Mouse (Mus musculus): Measurements from ENCODE around the gene Luc7l. TPM values are rescaled to one million over a fixed set of nuclear protein-coding genes. Genes with fewer than 3 reads are reported as not detected.

The Luc7l gene
- 10 to 100 TPM in 1 of 2 experiments, 1 to 10 TPM in 1; 9.6 to 11.6 TPM for total RNA-seq (2021)
- long read RNA-seq, experiment 1, full-length matches to known transcripts = 11 of 14 reads
- long read RNA-seq, experiment 1, partial matches to known transcripts = 2 of 14 reads
- long read RNA-seq, experiment 1, other reads (novel, unspliced or antisense) = 1 of 14 reads
- long read RNA-seq, experiment 2, full-length matches to known transcripts = 8 of 12 reads
- long read RNA-seq, experiment 2, partial matches to known transcripts = 1 of 12 reads
- long read RNA-seq, experiment 2, other reads (novel, unspliced or antisense) = 3 of 12 reads

DNA sequence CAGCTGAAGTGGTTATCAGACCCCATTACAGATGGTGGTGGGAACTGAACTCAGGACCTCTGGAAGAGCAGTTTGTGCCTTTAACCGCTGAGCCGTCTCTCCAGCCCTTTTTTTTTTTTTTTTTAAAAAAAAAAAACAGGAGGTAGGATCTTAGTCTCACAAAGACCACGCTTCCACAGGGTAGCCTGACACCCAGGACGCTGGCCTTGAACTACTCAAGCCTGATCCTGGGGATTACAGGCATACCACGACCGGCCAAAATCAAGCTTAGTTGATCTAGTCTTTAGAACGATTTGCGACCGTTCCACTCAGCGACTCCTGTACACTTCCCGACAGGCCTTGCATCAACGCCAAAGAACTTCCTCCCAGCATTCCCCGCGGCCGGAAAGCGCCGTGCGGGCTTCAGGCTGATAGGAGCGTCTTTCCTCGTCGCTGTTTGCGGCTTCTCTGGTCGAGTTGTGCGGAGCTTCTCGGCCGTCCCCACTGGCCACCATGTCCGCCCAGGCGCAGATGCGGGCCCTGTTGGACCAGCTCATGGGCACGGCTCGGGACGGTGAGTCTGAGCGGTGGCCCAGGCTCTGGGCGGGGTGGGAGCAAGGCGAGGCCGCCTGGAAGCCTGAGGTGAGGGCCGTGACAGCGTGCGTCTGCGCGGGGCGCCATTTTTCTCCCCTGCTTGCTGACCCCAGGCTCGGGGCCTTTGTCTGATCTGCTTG, at the start of gene Luc7l:
Gene Luc7l, plus strand, starts transcription at position 358 of the 713 bp plus-strand sequence.
- DNase-seq (ENCODE audit: low spot score) = peak; percentile 96

GRCm38 (mm10) chr17:26203321-26203811, 49.3 kb upstream of the Luc7l start:
- DNase-seq (ENCODE audit: low spot score) = no peak

- no peak for DNase-seq (ENCODE audit: low spot score)
Measured at GRCm38 (mm10) chr17:26204766-26205165, 47.9 kb upstream of the Luc7l start.

DNA sequence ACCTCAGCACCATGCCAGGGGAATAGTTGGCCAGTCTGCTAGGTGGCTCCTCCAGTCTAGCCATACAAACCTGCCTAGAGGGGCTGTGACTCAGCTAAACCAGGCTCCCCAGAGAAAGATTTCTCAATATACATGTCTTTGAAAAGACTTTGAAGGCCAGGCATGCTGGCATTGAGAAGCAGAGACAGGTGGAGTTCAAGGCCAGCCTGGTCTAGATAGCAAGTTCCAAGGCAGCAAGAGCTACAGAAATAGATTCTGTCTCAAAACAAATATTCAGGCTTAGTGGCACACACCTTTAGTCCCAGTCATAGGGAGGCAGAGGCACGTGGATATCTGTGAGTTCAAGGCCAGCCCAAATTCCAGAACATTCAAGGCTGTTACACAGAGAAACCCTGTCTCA, 46.3 kb upstream of the Luc7l start:
- no peak for DNase-seq (ENCODE audit: low spot score)

DNA sequence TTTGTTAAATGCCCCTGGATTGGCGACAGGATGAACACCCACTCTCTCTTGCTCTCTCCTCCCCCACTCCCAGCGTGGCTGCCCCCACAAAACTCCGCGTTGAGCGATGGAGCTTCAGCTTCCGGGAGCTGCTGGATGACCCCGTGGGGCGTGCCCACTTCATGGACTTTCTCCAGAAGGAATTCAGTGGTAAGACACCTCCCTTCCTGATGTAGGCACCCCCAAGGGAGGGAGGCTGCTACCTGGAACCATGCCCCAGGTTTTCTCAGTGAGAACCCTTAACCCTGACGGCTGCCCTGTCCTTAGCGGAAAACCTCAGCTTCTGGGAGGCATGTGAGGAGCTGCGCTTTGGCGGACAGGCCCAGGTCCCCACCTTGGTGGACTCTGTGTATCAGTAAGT, 45.0 kb upstream of the Luc7l start, which contains the start of gene Arhgdig:
Gene Arhgdig, minus strand, starts transcription at position 101 of the 400 bp plus-strand sequence.
- DNase-seq (ENCODE audit: low spot score) = no peak

- DNase-seq (ENCODE audit: low spot score) = no peak
Measured at GRCm38 (mm10) chr17:26212241-26212640, 40.5 kb upstream of the Luc7l start.

GRCm38 (mm10) chr17:26212681-26213080, 40.0 kb upstream of the Luc7l start:
- DNase-seq (ENCODE audit: low spot score) = no peak

- no peak for DNase-seq (ENCODE audit: low spot score)
Measured at GRCm38 (mm10) chr17:26221508-26221907, 31.2 kb upstream of the Luc7l start.

GRCm38 (mm10) chr17:26225150-26225549, 27.5 kb upstream of the Luc7l start:
- no peak for DNase-seq (ENCODE audit: low spot score)

DNA sequence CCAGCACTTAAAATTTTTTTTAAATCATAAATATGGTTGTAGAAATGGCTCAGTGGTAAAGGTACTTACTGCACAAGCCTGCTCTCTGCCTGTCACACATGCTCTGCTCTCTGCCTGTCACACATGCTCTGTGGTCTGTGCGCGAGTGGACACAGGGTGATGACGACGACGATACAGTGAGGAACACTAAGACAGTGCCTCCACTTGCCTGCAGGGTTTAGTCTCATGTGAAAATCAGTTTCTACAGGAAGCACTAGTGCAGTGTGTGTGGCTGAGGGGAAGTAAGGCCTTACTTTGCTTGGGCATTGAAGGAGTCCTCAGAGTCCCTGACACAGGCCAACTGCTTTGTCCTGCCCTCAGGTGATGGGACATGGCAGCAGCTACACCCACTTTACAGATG, 22.9 kb upstream of the Luc7l start:
- DNase-seq (ENCODE audit: low spot score) = no peak

DNA sequence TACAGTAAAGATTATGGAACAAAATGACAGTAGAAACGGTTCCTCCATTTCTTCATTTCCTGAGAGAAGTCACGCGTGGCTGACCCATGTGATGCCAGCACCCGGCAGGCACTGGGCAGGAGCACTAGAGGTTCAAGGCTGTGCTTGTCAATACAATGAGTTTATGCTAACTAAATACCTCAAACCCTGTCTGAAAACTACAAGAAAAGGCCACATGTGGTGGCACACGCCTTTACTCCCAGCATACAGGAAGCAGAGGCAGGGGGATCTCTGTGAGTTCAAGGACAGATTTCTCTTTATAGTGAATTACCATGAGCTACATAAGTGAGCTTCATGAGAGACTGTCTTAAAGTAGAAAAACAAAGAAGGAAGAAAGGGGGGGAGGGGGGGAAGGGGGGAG, 21.5 kb upstream of the Luc7l start:
- no peak for DNase-seq (ENCODE audit: low spot score)

GRCm38 (mm10) chr17:26232863-26233262, 19.8 kb upstream of the Luc7l start:
- DNase-seq (ENCODE audit: low spot score) = no peak

GRCm38 (mm10) chr17:26234386-26234785, 18.3 kb upstream of the Luc7l start:
- DNase-seq (ENCODE audit: low spot score) = no peak

DNA sequence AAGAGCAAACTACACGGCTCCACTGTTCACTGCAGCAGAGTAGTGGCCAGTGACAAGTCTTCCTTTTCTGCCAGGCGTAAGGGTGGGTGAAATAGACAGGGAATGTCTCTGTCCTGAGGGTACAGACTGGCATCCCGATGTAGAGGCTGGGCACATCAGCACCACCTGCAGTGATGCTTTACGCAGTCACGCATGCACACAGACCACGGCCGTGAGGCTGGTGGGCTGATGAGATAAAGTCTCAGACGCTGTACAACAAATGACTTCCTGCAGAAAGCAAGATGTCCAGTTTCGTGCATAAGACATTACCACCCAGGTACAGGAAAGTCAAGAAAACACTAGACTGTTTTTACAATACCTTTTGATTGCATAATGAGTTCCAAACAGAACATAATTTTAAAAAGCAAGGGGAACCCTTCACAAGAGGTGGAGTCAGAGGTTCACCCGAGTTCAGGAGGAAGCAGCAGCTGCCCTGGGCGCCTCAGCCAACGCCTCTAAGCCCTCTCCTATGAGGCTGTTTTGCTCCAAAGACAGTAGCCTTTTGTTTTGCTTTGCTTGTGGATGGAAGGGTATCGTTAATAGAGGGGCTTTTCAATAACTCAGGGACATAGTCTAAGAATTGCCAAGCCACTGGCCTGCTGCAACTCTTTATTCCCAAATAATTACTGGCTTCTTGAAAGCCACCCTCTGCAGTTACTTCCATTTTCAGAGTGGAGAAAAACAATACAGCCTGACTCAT, 17.4 kb upstream of the Luc7l start:
- DNase-seq (ENCODE audit: low spot score) = no peak

- DNase-seq (ENCODE audit: low spot score) = no peak
Measured at GRCm38 (mm10) chr17:26237667-26238066, 15.0 kb upstream of the Luc7l start.

DNA sequence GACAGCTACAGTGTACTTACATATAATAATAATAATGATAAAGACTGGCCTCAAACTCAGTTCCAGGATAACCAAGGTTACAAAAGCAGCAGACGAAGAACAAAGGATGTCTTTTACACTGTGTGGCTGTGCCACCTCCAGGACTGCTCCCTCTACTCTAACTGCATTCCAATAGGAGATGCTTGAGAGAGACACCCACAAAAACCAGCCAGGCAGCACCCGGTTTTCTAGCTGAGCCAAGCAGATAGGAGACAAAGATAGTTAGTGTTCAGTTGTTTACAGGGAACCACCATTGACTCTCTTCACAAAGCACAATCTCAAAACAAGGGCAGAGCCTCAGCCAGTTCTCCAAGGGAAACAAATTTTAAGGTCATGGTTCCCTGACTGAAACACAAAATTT, 13.1 kb upstream of the Luc7l start:
- no peak for DNase-seq (ENCODE audit: low spot score)

- DNase-seq (ENCODE audit: low spot score) = no peak
Measured at GRCm38 (mm10) chr17:26240120-26240790, 12.4 kb upstream of the Luc7l start.

- DNase-seq (ENCODE audit: low spot score) = peak; percentile 28
Measured at GRCm38 (mm10) chr17:26240990-26241389, 11.7 kb upstream of the Luc7l start.

DNA sequence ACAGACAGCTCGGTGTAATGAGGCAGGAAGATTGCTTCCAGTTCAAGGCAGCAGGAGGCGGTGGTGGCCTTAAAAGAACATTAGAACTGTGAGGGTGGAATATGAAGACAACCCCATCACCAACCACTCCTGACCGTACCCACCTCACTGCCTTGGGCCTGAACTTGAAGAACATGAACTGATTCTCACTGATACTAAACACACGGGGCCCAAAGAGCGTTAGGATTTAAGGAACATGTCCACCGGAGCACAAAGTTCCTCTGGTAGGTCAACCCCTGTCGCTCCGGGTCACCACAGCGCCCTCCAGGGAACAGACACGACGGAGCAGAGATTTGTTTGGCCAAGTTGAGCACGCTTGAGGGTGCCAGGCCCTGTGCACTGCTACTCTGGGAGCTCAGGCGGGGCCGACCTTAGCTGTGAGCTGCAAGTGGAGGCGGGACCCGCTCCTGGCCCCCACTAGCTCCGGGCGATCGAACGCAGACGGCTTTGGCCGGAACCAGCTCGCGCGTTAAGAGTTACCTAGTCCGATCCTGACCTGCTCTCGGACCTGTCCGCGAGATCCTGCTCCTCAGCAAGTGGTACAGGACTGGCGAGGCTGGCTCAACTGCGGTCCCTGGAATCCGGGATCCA, 9.1 kb upstream of the Luc7l start:
- peak; percentile 76 for DNase-seq (ENCODE audit: low spot score)

- DNase-seq (ENCODE audit: low spot score) = peak; percentile 95
Measured at GRCm38 (mm10) chr17:26244101-26244841, 8.4 kb upstream of the Luc7l start, which contains the start of gene Fam234a. Gene Fam234a (minus strand): TSS chr17:26244242.
